Mouse (Mus musculus) neutrophil, adult 65 days (primary cell): ENCODE results near the gene Cubn. TPM values are rescaled to one million over a fixed set of nuclear protein-coding genes. Genes with fewer than 3 reads are reported as not detected.

Experiments used
- total RNA-seq: library from RNA; stranded (reverse); gene quantifications from 2 replicates; pipeline ENCODE4 v1.2.4, GENCODE M21; 2023

Cubn gene
- 0.07 TPM in 1 of 2 replicates, not detected in the other for total RNA-seq

DNA sequence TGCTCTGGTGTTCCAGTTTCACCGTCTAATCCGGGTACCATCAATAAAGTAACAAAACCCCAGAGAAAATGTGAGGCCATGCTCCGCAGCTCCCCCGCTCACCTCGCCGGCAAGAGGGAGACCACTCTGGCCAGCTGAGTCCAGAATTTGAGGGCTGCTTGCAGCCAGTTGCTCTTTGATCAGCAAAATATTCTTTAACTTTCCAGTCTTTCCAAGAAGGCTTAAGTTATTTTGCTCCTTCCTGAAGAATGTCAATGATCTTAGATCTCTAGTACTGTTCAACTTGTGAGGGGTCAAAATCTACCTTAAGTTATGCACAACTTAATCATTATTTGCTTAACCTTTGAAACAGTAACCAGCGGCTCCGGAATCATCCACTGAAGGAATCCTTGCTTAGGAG is at the start of gene Cubn:
Gene Cubn, minus strand, starts transcription at position 80 of the 400 bp plus-strand sequence.

DNA sequence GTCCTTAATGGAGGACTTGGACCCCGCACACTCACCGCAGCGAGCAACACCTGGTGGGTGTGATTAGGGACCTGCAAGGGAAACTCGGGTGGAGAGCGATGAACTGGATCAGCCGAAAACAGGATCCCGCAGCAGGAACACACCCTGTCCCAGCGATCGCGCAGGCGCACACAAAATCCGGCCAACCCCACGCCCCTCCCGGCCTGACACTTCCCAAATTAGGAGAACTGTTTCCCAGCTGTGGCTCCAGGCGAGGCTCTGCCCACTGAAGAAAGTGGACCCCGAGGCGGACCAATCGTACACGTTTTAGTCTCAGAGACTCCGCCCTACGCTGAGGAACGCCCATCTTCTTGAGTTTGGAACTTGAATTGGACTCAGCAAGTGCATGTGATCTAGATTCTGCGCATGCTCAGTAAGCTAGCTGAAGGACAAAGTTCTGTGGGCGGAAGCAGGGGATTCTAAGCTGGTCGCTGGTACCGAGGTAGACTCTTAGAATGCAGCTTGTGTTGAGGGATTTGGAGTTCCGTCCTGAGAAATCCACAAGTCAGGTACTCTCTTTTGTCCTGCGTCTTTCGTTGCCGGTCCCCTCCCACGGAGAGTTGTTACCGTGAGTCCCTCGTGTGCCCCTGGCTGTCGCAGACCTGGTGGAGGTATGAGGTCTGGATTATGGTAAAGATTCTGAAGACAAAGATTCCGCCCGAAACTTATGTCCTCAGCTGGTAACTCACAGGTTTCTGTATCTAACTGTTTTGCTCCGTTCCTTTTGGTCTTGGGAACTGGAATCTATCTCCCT is 220.3 kb downstream of the Cubn start, which contains the start of gene Rsu1:
Gene Rsu1, minus strand, starts transcription at position 251 of the 793 bp plus-strand sequence.

Other genes with a start within 250 kb of the Cubn start
- gene Rsu1, start 220.4 kb downstream of the Cubn start, total RNA-seq: 99.4 and 115 TPM in 2 replicates
- 9.8 and 10.1 TPM in 2 replicates for gene Trdmt1, start 52.9 kb upstream of the Cubn start, total RNA-seq
- 1,550 and 1,716 TPM in 2 replicates for gene Vim, start 82.1 kb upstream of the Cubn start, total RNA-seq